Mouse (Mus musculus) frontal cortex, postnatal 10 days (tissue): Measurements from ENCODE around the gene Fbll1.

Source experiments
- DNase-seq, 2 experiments: peaks; one replicate each; pipeline ENCODE4 v3.0.0; 2022; ENCODE audit warnings: low spot score in 2 of 2, mixed read lengths in 1 of 2

The Fbll1 gene

DNA sequence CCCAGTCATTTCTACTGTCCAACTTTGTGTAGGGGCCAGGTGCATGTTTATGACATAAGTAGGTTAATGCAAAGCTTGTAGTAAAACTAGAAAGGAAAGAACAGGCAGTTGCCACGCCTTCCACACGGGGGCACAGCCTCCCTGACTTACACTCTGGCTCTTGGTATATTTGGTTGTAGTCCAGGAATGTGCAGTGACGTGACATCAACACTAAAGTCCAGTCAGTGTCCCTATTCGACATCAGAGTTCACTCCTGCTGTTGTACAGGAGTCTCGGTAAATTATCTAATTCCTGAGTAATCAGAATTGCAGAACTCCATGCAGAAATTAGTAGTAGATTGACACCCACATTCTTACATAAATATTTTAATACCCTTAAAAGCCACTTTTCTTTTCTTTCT is 15.6 kb downstream of the Fbll1 start:
- no peak for DNase-seq

DNA sequence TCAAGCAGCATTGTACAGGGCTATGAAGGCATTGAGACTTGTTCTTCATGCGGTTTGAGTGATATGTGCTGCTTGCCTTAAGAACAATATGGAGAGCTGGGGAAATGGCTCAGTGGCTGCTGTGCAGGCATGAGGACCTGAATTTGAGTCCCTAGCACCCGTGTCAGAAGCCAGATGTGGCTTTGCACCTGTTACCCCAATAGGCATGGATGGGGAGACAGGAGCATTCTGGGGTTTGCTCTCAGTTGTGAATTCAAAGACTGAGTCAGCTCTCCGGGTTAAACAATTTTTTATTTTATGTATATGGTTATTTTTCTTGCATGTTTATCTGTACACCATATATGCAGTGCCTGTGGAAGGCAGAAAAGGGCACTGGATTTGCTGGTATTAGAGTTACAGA is 16.2 kb downstream of the Fbll1 start:
- DNase-seq, result no peak

DNA sequence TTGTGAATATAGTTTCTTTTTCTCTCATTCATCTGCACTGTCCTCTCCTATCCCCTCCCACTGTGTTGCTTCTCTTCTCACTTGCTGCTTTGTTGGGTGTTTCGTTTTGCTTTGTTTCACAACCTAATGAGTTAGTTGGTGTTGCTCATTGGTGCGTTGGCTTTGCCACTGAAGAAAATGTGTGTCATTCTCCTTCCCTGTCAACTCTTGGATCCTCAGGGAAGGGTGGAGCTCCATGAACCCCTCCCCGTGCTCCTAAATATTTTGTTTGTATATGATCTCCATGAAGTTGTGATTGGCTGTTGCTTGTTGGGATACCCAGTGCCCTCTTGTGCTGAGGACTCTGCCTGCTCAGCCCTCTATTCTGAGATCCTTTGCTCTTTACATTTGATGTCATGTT is 18.3 kb downstream of the Fbll1 start:
- no peak for DNase-seq

DNA sequence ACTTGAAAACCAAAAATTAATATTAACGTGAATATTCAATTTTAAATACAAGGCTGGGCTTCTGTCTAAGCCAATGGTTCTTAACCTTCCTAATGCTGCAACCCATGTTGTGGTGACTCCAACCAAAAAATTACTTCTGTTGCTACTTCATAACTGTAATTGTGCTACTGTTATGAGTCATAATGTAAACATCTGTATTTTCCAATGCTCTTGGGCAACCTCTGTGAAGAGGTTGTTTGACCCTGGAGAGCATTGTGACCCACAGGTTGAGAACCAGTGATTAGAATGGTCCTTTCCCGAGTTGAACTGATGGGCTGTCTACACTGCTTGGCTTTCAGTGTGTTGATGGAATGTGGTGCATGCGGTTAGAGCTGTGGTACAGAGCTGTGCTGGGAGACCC is 22.2 kb downstream of the Fbll1 start:
- no peak for DNase-seq

DNA sequence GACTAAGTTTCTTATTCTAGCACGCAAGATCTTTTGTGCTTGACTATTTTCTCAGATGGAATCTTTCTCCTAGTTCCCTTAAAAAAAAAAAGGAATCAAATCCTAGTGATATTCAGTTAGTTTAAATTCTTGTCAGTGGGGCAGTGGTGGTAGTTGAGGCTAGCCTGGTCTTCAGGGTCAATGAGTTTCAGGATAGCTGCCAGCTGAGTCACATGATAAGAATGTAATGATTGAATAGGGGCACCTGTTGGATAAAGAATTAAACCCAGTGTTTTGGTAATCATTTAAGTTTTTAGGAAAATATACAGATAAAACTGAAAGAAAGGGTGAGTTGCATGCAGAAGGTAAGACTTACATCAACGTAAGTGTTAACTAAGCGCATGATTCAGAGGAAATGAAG is 23.1 kb downstream of the Fbll1 start:
- no peak for DNase-seq

DNA sequence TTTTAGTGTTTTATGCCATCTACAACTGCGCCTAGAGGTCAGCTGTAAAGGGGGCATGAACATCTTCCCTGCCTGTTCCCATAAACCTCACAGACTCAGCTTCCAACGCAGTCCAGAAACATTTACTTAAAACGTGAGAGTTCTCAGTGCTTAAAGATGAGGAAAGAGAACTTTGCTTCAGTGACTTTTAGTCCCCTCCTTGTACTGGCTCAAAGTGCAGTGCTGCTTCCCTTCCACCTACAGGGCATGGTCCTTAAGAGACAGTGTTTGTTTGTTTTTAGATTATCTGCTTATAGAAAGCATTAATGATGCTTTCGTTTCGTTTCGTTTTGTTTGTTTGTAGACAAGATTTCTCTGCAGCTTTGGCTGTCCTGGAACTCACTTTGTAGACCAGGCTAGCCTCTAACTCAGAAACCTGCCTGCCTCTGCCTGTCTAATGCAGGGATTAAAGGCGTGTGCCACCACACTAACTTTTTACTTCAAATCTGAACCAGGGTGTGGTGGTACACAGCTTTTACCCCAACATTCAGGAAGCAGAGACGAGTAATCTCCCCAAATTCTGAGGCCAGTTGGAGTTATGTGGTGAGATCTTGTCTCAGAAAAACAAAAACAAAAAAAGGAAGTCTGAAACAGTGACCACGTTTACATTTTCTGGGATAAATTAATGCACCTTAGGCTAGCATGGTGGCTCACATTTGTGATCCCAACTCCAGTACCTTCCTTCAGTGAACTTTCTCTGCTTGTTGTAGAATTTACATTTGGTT is 27.8 kb downstream of the Fbll1 start:
- no peak for DNase-seq

DNA sequence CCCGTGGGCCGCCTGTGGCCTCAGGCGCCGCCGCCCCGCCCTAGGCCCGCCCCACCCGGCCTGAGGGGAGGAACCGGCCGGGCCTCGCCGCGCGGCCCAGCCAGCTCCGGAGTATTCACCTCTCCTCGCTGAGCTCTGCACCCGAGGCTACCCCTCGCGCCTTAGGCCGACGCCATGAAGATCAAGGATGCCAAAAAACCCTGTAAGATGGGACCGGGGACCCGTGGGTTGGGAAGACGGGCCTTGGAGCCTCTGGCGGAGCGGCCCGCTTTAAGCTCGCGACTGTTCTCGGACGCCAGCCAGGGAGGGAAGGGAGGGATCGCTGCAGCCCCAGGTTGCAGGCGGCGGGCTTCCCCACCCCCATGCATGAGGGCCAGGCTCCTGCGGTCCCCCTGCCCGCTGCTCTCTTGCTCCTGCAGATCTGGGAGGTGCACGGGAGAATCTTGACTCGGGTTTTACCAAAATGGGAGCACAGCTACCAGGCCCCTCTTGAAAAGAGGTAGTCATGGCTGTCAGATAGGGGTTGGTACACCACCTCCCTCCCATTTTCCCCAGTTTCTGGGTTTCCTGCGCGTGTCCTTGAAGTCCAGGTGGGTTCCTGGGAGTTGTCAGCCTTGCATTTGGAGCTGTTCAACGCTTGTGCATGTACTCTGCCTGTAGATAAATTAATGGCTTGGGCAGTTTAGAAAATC is 28.8 kb downstream of the Fbll1 start:
- DNase-seq, result peak; percentile 70 to 75

DNA sequence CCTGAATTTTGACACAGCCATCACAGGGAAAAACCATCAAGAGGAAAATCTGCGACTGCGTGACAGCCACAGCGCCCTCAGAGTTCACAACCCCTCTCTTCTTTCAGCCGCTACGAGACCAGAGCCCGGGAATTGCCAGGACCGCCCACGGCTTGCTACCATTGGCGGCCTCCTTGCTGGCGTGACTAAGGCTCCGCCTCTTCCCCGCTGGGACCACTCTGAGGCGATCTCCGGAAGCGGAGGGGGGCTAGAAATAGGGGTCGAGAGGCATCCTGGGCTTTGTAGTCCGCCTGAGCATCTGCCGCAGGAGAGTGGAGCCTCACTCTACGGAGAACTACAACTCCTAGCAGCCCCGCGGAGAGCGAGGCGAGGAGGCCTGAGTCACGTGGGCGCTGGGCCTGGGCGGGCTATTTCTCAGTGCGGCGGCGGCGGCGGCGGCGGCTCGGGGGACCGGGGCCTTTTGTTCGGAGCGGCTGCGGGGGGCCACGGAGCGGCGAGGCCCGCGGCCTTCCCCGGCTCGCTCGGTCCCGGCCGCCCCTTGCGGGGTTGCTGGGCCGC is 29.4 kb downstream of the Fbll1 start, which contains the start of gene Pank3:
Gene Pank3 (plus strand): TSS at position 297 of the 558 bp plus-strand sequence.
- peak; percentile 97 to 98 for DNase-seq

DNA sequence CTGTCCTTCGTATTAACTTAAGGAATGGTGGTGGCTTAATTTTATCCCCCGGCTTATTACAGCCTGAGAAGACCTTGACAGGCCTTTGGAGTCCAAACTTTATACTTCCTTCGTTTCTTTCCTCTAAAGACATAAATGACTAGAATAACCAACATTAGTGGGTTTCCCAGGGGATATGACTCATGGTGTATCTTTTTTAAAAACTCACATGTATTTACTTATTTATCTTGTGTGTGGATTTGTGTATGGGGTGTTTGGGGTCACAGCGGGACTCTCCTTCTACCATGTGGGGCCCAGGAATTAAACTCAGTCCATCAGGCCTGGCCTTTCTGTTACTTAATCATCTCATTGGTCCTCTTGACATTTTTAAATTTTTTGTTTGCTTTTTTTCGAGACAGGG is 31.8 kb downstream of the Fbll1 start:
- no peak for DNase-seq

DNA sequence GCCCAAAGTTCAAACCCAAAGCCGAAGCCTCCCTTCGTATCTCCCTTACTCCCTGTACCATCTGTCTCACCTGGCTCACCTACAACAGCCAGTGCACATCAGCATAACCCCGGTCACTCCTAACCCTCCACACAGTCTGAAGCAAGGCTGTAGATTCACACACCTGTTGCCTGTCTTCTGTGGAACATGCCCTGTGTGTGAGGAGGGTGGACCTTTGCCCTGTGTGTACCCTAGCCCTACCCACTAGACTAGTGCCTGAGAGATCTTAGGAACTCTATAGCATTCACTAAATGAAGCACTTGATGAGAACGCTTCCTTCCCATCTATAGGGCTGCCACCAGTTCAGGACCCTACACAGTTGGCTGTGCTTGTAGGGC is 38.1 kb downstream of the Fbll1 start:
- DNase-seq, result no peak

DNA sequence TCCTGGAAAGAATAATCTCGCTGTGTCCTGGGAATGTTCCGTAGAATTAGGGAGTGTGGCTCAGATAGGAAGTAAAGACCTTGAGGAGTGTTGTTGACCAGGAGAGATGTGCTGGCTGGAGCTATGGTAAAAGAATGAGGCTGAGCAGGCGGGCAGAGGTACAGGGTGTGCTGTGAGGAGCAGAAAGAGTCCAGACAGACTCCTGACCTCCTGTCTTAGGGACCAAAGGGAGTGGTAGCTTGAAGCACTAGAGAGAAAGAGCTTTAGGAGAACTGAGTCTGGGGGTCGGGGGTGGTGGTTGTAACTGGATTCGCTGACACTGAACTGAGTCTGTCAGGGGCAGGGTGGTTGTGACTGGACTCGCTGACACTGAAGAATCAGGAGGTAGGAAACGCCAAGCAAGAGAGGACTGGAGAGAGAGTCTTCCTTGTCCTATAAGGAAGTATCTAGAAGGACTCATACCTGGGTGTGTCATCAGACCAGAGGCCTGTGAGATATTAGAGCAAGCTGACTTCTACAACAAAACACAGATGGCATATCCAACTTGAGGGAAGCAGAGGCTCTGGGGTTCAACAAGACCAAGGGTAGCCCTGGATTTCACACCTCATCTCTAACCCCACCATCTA is 38.6 kb downstream of the Fbll1 start:
- no peak for DNase-seq

DNA sequence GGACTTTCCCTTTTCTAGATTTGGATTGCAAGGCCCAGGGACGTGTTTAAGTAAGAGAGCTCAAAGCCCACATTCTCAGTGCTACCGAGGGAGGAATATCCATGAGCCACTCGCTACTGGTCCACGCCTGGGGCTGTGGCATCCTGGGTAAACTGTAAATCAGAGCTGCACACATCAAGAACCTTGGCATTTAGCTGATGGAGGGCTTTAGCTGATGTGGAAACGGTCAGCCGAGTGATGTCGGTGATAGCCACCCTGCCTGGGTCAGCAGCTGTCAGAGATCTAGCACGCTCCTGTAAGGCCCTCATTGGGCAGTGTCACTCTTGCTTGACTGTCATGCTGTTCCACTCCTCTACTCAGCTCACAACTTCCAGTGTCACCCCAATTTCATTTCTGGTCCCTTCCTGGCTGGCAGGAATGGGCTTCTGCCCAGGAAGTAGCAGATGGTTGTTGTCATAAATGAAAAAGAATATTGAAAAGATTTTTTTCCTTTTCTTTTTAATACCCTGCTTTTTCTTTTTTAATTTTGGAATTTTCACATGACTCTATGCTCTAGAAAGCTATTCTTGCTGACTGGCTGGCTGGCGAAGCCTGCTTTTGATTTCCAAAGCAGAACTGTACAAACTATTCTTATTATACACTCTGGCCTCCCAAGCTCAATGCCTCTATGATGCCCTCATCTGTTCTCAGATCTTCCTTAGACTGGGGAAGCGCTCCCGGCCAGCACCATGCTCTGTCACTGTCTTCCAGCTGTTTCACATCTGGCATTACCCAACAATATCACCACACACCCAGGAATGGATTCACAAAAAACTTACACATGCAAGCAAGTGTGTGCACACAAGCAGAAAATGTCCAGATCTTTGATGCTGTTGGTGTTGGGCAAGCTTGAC is 42.0 kb downstream of the Fbll1 start:
- DNase-seq, result no peak

DNA sequence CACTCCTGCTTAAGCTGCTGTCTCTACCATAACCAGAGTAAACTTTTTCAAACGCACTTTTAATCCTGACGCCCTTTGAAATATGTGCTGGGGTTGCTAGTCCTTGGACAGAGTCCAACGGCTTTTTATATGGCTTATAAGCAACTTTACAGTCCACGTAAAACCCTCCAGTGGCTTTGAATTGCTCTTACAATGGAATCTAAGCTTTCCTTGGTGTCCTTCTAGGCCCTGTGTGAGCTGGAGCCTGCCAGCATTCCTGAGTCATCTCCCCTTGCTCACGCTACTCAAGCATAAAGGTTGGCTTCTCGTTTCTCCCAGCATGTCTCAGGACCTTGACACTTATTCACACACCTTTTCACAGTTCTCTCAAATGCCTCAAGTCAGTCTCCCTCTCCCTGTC is 43.1 kb downstream of the Fbll1 start:
- no peak for DNase-seq

DNA sequence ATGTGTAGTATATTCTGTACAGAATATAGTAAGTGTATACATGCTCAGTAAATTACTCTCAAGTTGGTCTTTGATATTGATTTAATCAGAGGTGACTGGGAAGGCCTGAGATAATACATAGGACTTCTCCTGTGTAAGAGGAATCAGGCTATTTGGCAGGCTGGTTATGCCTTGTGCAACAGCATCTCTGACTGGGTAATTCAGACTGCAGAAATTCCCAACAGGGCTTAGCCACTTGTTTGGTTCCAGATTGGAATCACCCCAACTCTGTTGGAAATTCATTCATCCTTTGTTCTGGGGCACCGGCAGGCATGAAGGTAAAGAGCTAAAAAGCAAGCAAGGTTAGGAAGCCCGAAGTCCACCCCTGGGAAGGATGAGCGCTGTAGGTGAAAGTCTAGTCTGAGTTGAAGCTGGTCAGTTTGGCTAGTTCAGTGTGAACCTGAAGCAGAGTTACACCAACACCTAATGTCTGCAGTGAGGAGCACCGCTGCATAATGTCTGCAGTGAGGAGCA is 43.7 kb downstream of the Fbll1 start:
- no peak for DNase-seq

DNA sequence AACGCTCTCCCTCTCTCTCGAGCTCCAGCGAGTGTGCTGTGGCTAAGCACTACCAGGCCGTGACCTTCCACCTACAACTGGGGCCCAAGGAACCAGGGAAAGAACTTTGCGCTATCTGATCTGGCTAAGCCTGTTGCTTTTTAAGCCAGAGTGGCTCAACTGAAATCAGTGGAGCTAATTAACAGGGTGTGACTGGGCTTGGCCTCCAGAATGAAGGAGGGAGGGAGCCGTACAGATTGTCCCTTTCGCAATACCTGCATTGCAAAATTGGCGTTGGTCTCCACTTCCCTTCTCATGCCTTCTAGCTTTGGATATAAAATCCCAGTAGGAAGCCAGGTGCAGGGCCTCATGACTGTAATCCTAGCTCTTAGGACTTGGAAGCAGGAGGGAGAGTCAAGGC is 48.1 kb downstream of the Fbll1 start:
- DNase-seq, result no peak
